Mouse (Mus musculus): ENCODE measurements around the gene Vstm2l.

Gene Vstm2l

GRCm38 (mm10) chr2:157914105-157914764, at the start of gene Vstm2l:
Gene Vstm2l, plus strand, starts transcription at chr2:157914653.
- DNase-seq = peak; percentile 66 to 76

- no peak for DNase-seq
Measured at GRCm38 (mm10) chr2:157867126-157867525, 47.3 kb upstream of the Vstm2l start.

GRCm38 (mm10) chr2:157870247-157870646, 44.2 kb upstream of the Vstm2l start:
- peak; percentile 27 to 51 for DNase-seq

- peak; percentile 34 to 47 for DNase-seq
Measured at GRCm38 (mm10) chr2:157873223-157873622, 41.2 kb upstream of the Vstm2l start.

GRCm38 (mm10) chr2:157873691-157874090, 40.8 kb upstream of the Vstm2l start:
- peak in 1 of 2 experiments; percentile 32 for DNase-seq

GRCm38 (mm10) chr2:157875111-157875510, 39.3 kb upstream of the Vstm2l start:
- DNase-seq = no peak

GRCm38 (mm10) chr2:157877394-157877793, 37.1 kb upstream of the Vstm2l start:
- no peak for DNase-seq

GRCm38 (mm10) chr2:157877967-157878366, 36.5 kb upstream of the Vstm2l start:
- DNase-seq = no peak

GRCm38 (mm10) chr2:157881939-157882338, 32.5 kb upstream of the Vstm2l start:
- no peak for DNase-seq

- no peak for DNase-seq
Measured at GRCm38 (mm10) chr2:157887275-157888025, 27.0 kb upstream of the Vstm2l start.

- no peak for DNase-seq
Measured at GRCm38 (mm10) chr2:157891166-157891565, 23.3 kb upstream of the Vstm2l start.

- DNase-seq = no peak
Measured at GRCm38 (mm10) chr2:157897131-157897530, 17.3 kb upstream of the Vstm2l start.

GRCm38 (mm10) chr2:157913204-157913636, 1.2 kb upstream of the Vstm2l start:
- peak in 1 of 2 experiments; percentile 58 for DNase-seq

GRCm38 (mm10) chr2:157913705-157914104, 748 bp upstream of the Vstm2l start:
- DNase-seq = peak; percentile 41 to 71

GRCm38 (mm10) chr2:157914889-157915517, 550 bp downstream of the Vstm2l start:
- DNase-seq = peak in 1 of 2 experiments; percentile 49

GRCm38 (mm10) chr2:157918529-157918928, 4.1 kb downstream of the Vstm2l start:
- no peak for DNase-seq

- peak; percentile 48 to 71 for DNase-seq
Measured at GRCm38 (mm10) chr2:157921551-157921950, 7.1 kb downstream of the Vstm2l start.

GRCm38 (mm10) chr2:157923406-157923805, 9.0 kb downstream of the Vstm2l start:
- no peak for DNase-seq

GRCm38 (mm10) chr2:157924504-157924903, 10.1 kb downstream of the Vstm2l start:
- peak in 1 of 2 experiments; percentile 30 for DNase-seq

- DNase-seq = no peak
Measured at GRCm38 (mm10) chr2:157926502-157926901, 12.0 kb downstream of the Vstm2l start.

- no peak for DNase-seq
Measured at GRCm38 (mm10) chr2:157926927-157927326, 12.5 kb downstream of the Vstm2l start.

GRCm38 (mm10) chr2:157927397-157927796, 12.9 kb downstream of the Vstm2l start:
- DNase-seq = no peak

GRCm38 (mm10) chr2:157927815-157928214, 13.4 kb downstream of the Vstm2l start:
- no peak for DNase-seq

GRCm38 (mm10) chr2:157932655-157933054, 18.2 kb downstream of the Vstm2l start:
- DNase-seq = no peak
